In genomic region chr9:120491509-120491908, GRCm38 (mm10) we compare ENCODE assay signal across 9 mouse cellular contexts. TPM values are rescaled to one million over a fixed set of nuclear protein-coding genes. Genes with fewer than 3 reads are reported as not detected.
DNase-seq lines count a peak whose midpoint lies in the region; ATAC-seq and TF ChIP-seq lines count a peak whose summit lies in the region.
"Had no signal": no experiment of that assay in that cellular context is flagged by ENCODE, and none has a peak within 500 bp of the region (broad histone marks: within the 10 kb centered on the region; RNA-seq: fewer than 3 reads in every experiment).

No protein-coding gene starts in this region.

- WGBS in heart, embryonic 12.5 days = 88% methylated on average over 3 of the region's 3 CpGs
- 84% methylated on average over 3 of the region's 3 CpGs for WGBS in forebrain, embryonic 15.5 days
- WGBS in liver, postnatal 0 days (ENCODE audit: insufficient replicate concordance) = 78% methylated on average over 3 of the region's 3 CpGs

- peak overlapping the region; percentile 80 for H3K4me3 ChIP-seq in heart, embryonic 12.5 days
- peak overlapping the region; percentile 97 for H3K4me3 ChIP-seq in E14TG2a.4 (replicated peaks; ENCODE audit: low read length)
- H3K4me3 ChIP-seq in forebrain, embryonic 15.5 days = peak overlapping the region; percentile 92
- H3K4me3 ChIP-seq in liver, postnatal 0 days (ENCODE audit: low read depth, low read length) = peak overlapping the region; percentile 73; the same call in 1 of the 2 replicates

- DNase-seq in heart, adult 11 months = no peak
- DNase-seq in liver, postnatal 0 days = no peak
- DNase-seq in left cerebral cortex, postnatal 25 days (ENCODE audit: low spot score in 2 of 2) = no peak
- DNase-seq in B cell, adult 2 months = no peak
- no peak for DNase-seq in urinary bladder, postnatal 10 days (ENCODE audit: low spot score)
- DNase-seq: kidney, adult 8-10 months had no signal

- no peaks in the 10 kb centered on the region for H3K9me3 ChIP-seq in heart, embryonic 12.5 days (replicated peaks)
- H3K9me3 ChIP-seq in E14TG2a.4 (ENCODE audit: low read length) = no peaks in the 10 kb centered on the region
- no peaks in the 10 kb centered on the region for H3K9me3 ChIP-seq in forebrain, embryonic 15.5 days
- H3K9me3 ChIP-seq in liver, postnatal 0 days (ENCODE audit: low read length) = no peaks in the 10 kb centered on the region

- intact Hi-C loops in left cerebral cortex, postnatal 25 days (cut with DNase I) = loop anchor here (5.0 to 10.0 kb wide), 2 partner anchors 187 to 299 kb away; partner anchors contain the start of gene Myrip

- H3K4me1 ChIP-seq in heart, embryonic 12.5 days (replicated peaks) = peaks cover 13% of the 10 kb centered on the region
- H3K4me1 ChIP-seq in E14TG2a.4 (replicated peaks; ENCODE audit: low read depth, low read length) = peaks cover 16% of the 10 kb centered on the region
- H3K4me1 ChIP-seq in forebrain, embryonic 15.5 days = peaks cover 32% of the 10 kb centered on the region
- peaks cover 3% of the 10 kb centered on the region; the same call in 1 of the 2 replicates for H3K4me1 ChIP-seq in liver, postnatal 0 days (ENCODE audit: insufficient read depth)

- H3K27me3 ChIP-seq in heart, embryonic 12.5 days (replicated peaks) = 0 out of 2 replicates have a peak, but pooled peaks cover 3% of the 10 kb centered on the region
- H3K27me3 ChIP-seq in E14TG2a.4 (ENCODE audit: insufficient read depth, low read length) = peaks cover 12% of the 10 kb centered on the region
- no peaks in the 10 kb centered on the region for H3K27me3 ChIP-seq in forebrain, embryonic 15.5 days
- H3K27me3 ChIP-seq in liver, postnatal 0 days (ENCODE audit: insufficient read depth, low read length) = no peaks in the 10 kb centered on the region

- peaks cover 26% of the 10 kb centered on the region for H3K36me3 ChIP-seq in heart, embryonic 12.5 days
- H3K36me3 ChIP-seq in E14TG2a.4 (ENCODE audit: insufficient read depth, low read length) = peaks cover 27% of the 10 kb centered on the region
- peaks cover 19% of the 10 kb centered on the region for H3K36me3 ChIP-seq in forebrain, embryonic 15.5 days
- H3K36me3 ChIP-seq in liver, postnatal 0 days (replicated peaks; ENCODE audit: insufficient read depth, low read length) = peaks cover 21% of the 10 kb centered on the region

- no peak overlapping the region for H3K27ac ChIP-seq in heart, embryonic 12.5 days (ENCODE audit: poor library complexity, severe bottlenecking)
- H3K27ac ChIP-seq in forebrain, embryonic 15.5 days (replicated peaks) = no peak overlapping the region; the same call in 1 of the 2 replicates
- no peak overlapping the region for H3K27ac ChIP-seq in liver, postnatal 0 days (ENCODE audit: low read depth)

- no peak for TF ChIP-seq CTCF in E14TG2a.4 (conservative IDR thresholded peaks at IDR 0.05; ENCODE audit: low read length)
- TF ChIP-seq CTCF in liver, postnatal 0 days (IDR thresholded peaks at IDR 0.05; ENCODE audit: low read depth) = peak; percentile 20; the same call in 1 of the 2 replicates

- no peak overlapping the region for H3K9ac ChIP-seq in heart, embryonic 12.5 days
- no peak overlapping the region for H3K9ac ChIP-seq in forebrain, embryonic 15.5 days (replicated peaks)
- no peak overlapping the region for H3K9ac ChIP-seq in liver, postnatal 0 days (replicated peaks)

- ATAC-seq in heart, embryonic 12.5 days (ENCODE audit: insufficient number of reproducible peaks, low FRiP score) = no peak
- ATAC-seq in forebrain, embryonic 15.5 days (replicated peaks) = no peak
- no peak for ATAC-seq in liver, postnatal 0 days

- H3K4me2 ChIP-seq in heart, embryonic 12.5 days = peak overlapping the region; percentile 85
- H3K4me2 ChIP-seq in forebrain, embryonic 15.5 days (replicated peaks) = peak overlapping the region; percentile 71
- H3K4me2 ChIP-seq in liver, postnatal 0 days (ENCODE audit: low read depth, low read length) = peak overlapping the region; percentile 94

- TF ChIP-seq EP300 in liver, postnatal 0 days (IDR thresholded peaks at IDR 0.05; ENCODE audit: low read depth) = no peak

RNA-seq across cellular contexts. Expression of gene Eif1b, which starts 0.5 kb away (rescaled TPM):
- 153 and 157 TPM in 2 replicates for polyA plus RNA-seq in heart, embryonic 12.5 days (2016; fragmentation: Nextera tagmentation; extraction: Ambion mirVana)
- polyA plus RNA-seq in forebrain, embryonic 15.5 days (2015; fragmentation: Nextera tagmentation; extraction: Ambion mirVana) = 495 and 511 TPM in 2 replicates
- 50.0 and 50.4 TPM in 2 replicates for polyA plus RNA-seq in liver, postnatal 0 days (2015; fragmentation: Nextera tagmentation; extraction: Ambion mirVana)
- 100 to 1,000 TPM; 160 to 173 TPM for total RNA-seq in left cerebral cortex, postnatal 25 days (2021)

RNA-seq across cellular contexts. Expression of gene Entpd3, which starts 48.1 kb away (rescaled TPM):
- polyA plus RNA-seq in heart, embryonic 12.5 days (2016; fragmentation: Nextera tagmentation; extraction: Ambion mirVana) = 0.14 and 0.37 TPM in 2 replicates
- polyA plus RNA-seq in forebrain, embryonic 15.5 days (2015; fragmentation: Nextera tagmentation; extraction: Ambion mirVana) = 1.5 and 1.9 TPM in 2 replicates
- polyA plus RNA-seq in liver, postnatal 0 days (2015; fragmentation: Nextera tagmentation; extraction: Ambion mirVana) = 0.05 TPM in 1 of 2 replicates, not detected in the other
- 1 to 10 TPM; 4.5 to 8.5 TPM for total RNA-seq in left cerebral cortex, postnatal 25 days (2021)
